Mouse (Mus musculus): ENCODE data around the gene Ifi27.
"Not testable (repeated sequence)": the region's sequence is repeated elsewhere in the genome, so short reads cannot be mapped to it uniquely, and the experiment has no call there.

Gene Ifi27

GRCm38 (mm10) chr12:103433986-103434731, at the start of gene Ifi27:
Ifi27 (plus strand) TSS chr12:103434211.
- DNase-seq (ENCODE audit: low spot score) = peak; percentile 41

- peak; percentile 91 for DNase-seq (ENCODE audit: low spot score)
These were observed 45.3 kb upstream of the Ifi27 start, which contains the start of gene Otub2 for GRCm38 (mm10) chr12:103388505-103389347. Otub2 (plus strand) TSS chr12:103388682.

- no peak for DNase-seq (ENCODE audit: low spot score)
These were observed 44.7 kb upstream of the Ifi27 start for GRCm38 (mm10) chr12:103389348-103389727.

- no peak for DNase-seq (ENCODE audit: low spot score)
These were observed 44.0 kb upstream of the Ifi27 start for GRCm38 (mm10) chr12:103389982-103390381.

- no peak for DNase-seq (ENCODE audit: low spot score)
These were observed 42.9 kb upstream of the Ifi27 start for GRCm38 (mm10) chr12:103391098-103391497.

GRCm38 (mm10) chr12:103393528-103393927, 40.5 kb upstream of the Ifi27 start:
- DNase-seq (ENCODE audit: low spot score) = no peak

- peak; percentile 45 for DNase-seq (ENCODE audit: low spot score)
These were observed 38.3 kb upstream of the Ifi27 start for GRCm38 (mm10) chr12:103395486-103396275.

- no peak for DNase-seq (ENCODE audit: low spot score)
These were observed 37.3 kb upstream of the Ifi27 start for GRCm38 (mm10) chr12:103396751-103397150.

GRCm38 (mm10) chr12:103404131-103404530, 29.9 kb upstream of the Ifi27 start:
- DNase-seq (ENCODE audit: low spot score) = no peak

GRCm38 (mm10) chr12:103407720-103408119, 26.3 kb upstream of the Ifi27 start, which contains the start of gene 9330161L09Rik:
9330161L09Rik (minus strand) TSS chr12:103407820.
- DNase-seq (ENCODE audit: low spot score) = no peak

GRCm38 (mm10) chr12:103408144-103408543, 25.9 kb upstream of the Ifi27 start:
- no peak for DNase-seq (ENCODE audit: low spot score)

- DNase-seq (ENCODE audit: low spot score) = no peak
These were observed 8.8 kb upstream of the Ifi27 start for GRCm38 (mm10) chr12:103425016-103425728.

GRCm38 (mm10) chr12:103425729-103426470, 8.1 kb upstream of the Ifi27 start, which contains the start of gene Ddx24:
Ddx24 (minus strand) TSS chr12:103425830.
- peak; percentile 93 for DNase-seq (ENCODE audit: low spot score)

- no peak for DNase-seq (ENCODE audit: low spot score)
These were observed 7.3 kb upstream of the Ifi27 start for GRCm38 (mm10) chr12:103426710-103427109.

GRCm38 (mm10) chr12:103433430-103433829, 581 bp upstream of the Ifi27 start:
- DNase-seq (ENCODE audit: low spot score) = no peak

GRCm38 (mm10) chr12:103434861-103435260, 850 bp downstream of the Ifi27 start:
- no peak for DNase-seq (ENCODE audit: low spot score)

- DNase-seq (ENCODE audit: low spot score) = no peak
These were observed 3.6 kb downstream of the Ifi27 start for GRCm38 (mm10) chr12:103437601-103438000.

GRCm38 (mm10) chr12:103443524-103443923, 9.5 kb downstream of the Ifi27 start, which contains the start of gene Ifi27l2a:
Ifi27l2a (minus strand) TSS chr12:103443680.
- DNase-seq (ENCODE audit: low spot score) = no peak

- DNase-seq (ENCODE audit: low spot score) = not testable (repeated sequence)
These were observed 10.2 kb downstream of the Ifi27 start for GRCm38 (mm10) chr12:103444261-103444660.

- no peak for DNase-seq (ENCODE audit: low spot score)
These were observed 11.0 kb downstream of the Ifi27 start for GRCm38 (mm10) chr12:103445060-103445459.

GRCm38 (mm10) chr12:103453361-103453760, 19.4 kb downstream of the Ifi27 start:
- DNase-seq (ENCODE audit: low spot score) = no peak
